Mouse (Mus musculus) fat pad, adult 2 months (tissue): Measurements from ENCODE around the gene Slc6a9.

Experiments used
- DNase-seq: peaks from one replicate; pipeline ENCODE4 v3.0.0-alpha.2; 2011; ENCODE audit warnings: low read depth, low spot score; ENCODE audit errors: extremely low read depth

Gene Slc6a9

GRCm38 (mm10) chr4:117834457-117834844 is at the start of gene Slc6a9:
Gene Slc6a9 (plus strand): TSS chr4:117834506.
- no peak for DNase-seq

GRCm38 (mm10) chr4:117786963-117787362 is 47.3 kb upstream of the Slc6a9 start:
- no peak for DNase-seq

- no peak for DNase-seq
Observed at GRCm38 (mm10) chr4:117788308-117788707, 46.0 kb upstream of the Slc6a9 start.

GRCm38 (mm10) chr4:117799904-117800303 is 34.4 kb upstream of the Slc6a9 start:
- no peak for DNase-seq

- no peak for DNase-seq
Observed at GRCm38 (mm10) chr4:117806992-117807391, 27.3 kb upstream of the Slc6a9 start.

GRCm38 (mm10) chr4:117810933-117811332 is 23.4 kb upstream of the Slc6a9 start:
- DNase-seq: no peak

GRCm38 (mm10) chr4:117813591-117814192 is 20.6 kb upstream of the Slc6a9 start:
- DNase-seq: no peak

GRCm38 (mm10) chr4:117814333-117814732 is 20.0 kb upstream of the Slc6a9 start:
- no peak for DNase-seq

- DNase-seq: no peak
Observed at GRCm38 (mm10) chr4:117816776-117817175, 17.5 kb upstream of the Slc6a9 start.

- DNase-seq: no peak
Observed at GRCm38 (mm10) chr4:117818032-117818431, 16.3 kb upstream of the Slc6a9 start.

GRCm38 (mm10) chr4:117828572-117829145 is 5.6 kb upstream of the Slc6a9 start:
- no peak for DNase-seq

GRCm38 (mm10) chr4:117829260-117830123 is 4.8 kb upstream of the Slc6a9 start:
- DNase-seq: no peak

- no peak for DNase-seq
Observed at GRCm38 (mm10) chr4:117830124-117830551, 4.2 kb upstream of the Slc6a9 start.

GRCm38 (mm10) chr4:117830801-117831200 is 3.5 kb upstream of the Slc6a9 start:
- DNase-seq: no peak

GRCm38 (mm10) chr4:117831499-117831898 is 2.8 kb upstream of the Slc6a9 start:
- DNase-seq: no peak

GRCm38 (mm10) chr4:117831920-117832691 is 2.2 kb upstream of the Slc6a9 start:
- no peak for DNase-seq

GRCm38 (mm10) chr4:117834845-117835530 is 682 bp downstream of the Slc6a9 start:
- no peak for DNase-seq

GRCm38 (mm10) chr4:117835531-117836111 is 1.3 kb downstream of the Slc6a9 start:
- DNase-seq: no peak

GRCm38 (mm10) chr4:117836204-117836767 is 2.0 kb downstream of the Slc6a9 start:
- DNase-seq: no peak

GRCm38 (mm10) chr4:117837271-117837670 is 3.0 kb downstream of the Slc6a9 start:
- no peak for DNase-seq
